Mouse (Mus musculus) c-Kit-negative CD71-positive TER-119-positive erythroid progenitor cells, embryonic 14.5 days (primary cell): Measurements from ENCODE around the gene Olfr1355.
"Not testable (repeated sequence)": the region's sequence is repeated elsewhere in the genome, so short reads cannot be mapped to it uniquely, and the experiment has no call there.

Experiments used
- DNase-seq: peaks from one replicate; pipeline ENCODE4 v3.0.0-alpha.2; 2013; ENCODE audit warnings: low read depth, low spot score

Olfr1355 gene

GRCm38 (mm10) chr10:78875240-78875639 lies at the start of gene Olfr1355:
Gene Olfr1355, plus strand, starts transcription at chr10:78875540.
- DNase-seq: no peak

DNA sequence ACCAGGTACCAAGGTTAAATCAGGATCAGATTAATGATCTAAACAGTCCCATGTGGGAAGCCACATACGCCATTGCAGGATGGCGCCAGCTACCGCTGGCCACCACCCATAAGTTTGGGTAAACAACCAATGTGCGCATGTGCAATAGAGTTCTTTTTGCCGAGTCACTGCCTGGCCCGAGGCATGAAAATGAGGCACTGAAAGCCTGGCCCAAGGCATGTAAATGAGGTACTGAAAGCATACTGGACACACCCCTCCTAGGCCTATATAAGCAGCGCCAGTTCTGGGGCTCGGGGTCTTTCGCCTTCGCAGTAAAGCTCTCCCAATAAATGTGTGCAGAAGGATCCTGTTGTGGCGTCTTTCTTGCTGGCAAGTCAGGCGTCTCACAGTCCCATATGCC lies 34.9 kb upstream of the Olfr1355 start:
- DNase-seq: not testable (repeated sequence)

DNA sequence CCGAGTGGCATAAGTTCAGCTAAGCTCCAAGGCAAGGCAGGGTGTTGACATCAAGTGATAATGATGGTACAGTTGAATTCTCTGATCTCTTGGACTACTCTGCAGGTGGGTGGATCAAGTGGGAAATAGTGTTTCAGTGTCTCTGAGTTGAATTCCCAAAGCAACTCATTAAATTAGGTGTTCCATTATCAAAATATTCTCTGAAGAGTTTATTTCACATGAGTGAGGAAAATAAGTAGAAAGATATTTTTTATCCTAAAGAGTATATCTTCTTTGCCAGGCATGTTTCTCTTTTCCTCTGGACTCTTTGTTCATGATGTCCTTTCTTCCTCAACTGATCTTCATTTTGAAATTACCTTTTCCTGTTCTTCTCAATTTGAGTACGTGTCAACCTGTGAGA lies 23.3 kb upstream of the Olfr1355 start, which contains the start of gene Olfr1356:
Gene Olfr1356 (minus strand): TSS at position 101 of the 400 bp plus-strand sequence.
- no peak for DNase-seq

DNA sequence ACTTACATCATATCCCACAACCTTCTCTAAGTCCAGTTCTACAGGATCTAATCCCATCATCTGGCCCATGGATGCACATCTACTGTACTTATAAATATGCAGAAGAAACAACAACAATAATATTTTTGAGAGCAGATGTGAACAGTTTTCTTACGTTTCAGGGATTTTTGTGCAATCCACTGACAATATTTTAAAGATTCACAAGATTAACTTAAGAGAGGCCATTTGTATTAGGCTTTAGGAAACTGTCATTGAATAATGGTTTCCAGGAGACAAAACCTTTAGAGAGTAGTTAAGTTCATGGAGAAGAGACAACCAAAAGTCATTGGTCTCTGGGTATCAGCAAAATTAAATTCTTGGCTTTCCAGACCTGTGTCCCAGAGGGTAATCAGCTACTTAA lies 37.5 kb downstream of the Olfr1355 start, which contains the start of gene Olfr1354:
Gene Olfr1354 (plus strand): TSS at position 301 of the 400 bp plus-strand sequence.
- not testable (repeated sequence) for DNase-seq
